Mouse (Mus musculus) monocyte, adult 5-6 weeks (primary cell): ENCODE results near the gene Cap2. TPM values are rescaled to one million over a fixed set of nuclear protein-coding genes. Genes with fewer than 3 reads are reported as not detected.

Source experiments
- ATAC-seq: fragments of 153-309, 156-312 bp; replicated peaks from 2 replicates; pipeline ENCODE4 v1.8.0; 2017; ENCODE audit warnings: mild to moderate bottlenecking; ENCODE audit not compliant: low TSS enrichment, insufficient number of reproducible peaks, severe bottlenecking, poor library complexity, low FRiP score
- total RNA-seq: library from RNA; stranded (forward); fragments of 200-1000, 200-491, 200-594 nt; gene quantifications from 3 replicates; pipeline ENCODE4 v1.2.3, GENCODE M21; 2017

The Cap2 gene
- 1.1 TPM in 1 of 3 replicates, not detected in the others for total RNA-seq

DNA sequence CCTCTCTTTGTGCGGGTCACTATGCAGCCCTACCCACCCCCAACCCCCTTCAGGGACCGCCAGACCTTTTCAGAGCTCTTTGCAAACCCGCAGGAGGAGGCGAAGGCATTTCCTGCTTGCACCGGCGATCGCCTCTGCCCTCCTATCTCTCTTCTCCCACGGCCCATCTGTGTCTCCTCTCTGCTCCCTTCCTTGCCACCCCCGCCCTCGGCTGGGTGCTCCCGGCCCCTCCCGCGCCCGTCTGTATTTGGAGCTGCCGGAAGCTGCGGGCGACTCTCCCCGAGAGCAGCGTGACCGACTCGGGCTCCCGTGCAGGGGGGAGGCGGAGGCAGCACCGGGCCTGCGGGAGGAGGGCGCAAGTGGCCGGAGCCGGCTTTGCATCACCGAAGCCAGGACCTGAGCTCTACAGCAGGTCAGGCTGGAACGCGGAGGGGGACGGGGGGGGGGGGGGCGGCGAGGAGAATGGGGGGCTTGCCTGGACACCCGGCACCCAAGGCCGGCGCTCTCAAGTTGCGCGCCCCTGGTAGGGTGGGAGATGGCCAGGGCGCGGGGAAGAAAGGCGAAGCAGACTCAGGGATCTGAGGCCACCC is at the start of gene Cap2:
TSS of gene Cap2 (plus strand) at position 49 of the 590 bp plus-strand sequence.
- no peak for ATAC-seq

DNA sequence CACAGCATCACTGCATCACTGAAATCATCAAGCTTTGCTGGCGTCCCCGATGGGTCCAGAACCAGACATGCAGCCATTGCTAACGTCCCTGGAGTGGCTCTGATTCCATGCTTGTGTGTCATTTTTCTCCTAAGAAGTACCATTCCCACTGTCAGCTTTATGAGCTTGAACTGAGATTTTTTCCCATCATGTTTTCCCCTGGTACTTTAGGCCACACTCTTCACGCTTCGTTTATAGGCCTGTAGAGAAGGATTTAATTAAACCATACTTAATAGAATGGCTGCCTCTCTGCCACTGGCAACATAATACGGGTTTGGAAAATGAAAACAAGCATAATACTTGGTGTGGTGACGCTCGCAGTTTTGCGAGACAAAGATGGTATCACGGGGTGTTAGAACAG is 42.1 kb upstream of the Cap2 start:
- no peak for ATAC-seq

DNA sequence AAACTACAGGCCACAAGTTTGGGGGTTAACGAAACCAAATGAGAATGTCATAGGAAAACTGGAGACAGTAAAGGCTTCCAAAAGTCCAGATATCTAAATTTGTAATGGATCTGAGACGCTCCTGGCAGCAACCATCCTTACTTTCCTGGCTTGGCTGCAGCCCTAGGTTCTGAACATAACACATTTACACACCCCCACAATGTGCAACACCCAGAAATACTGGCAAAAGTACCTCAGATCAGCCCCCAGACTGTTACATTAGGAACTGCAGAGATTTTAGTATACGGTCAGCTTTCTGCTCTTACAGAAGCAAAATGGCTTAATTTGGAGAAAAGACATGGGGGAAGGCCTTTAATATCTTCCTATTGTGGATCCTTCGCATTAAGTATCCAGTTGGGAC is 39.4 kb upstream of the Cap2 start:
- no peak for ATAC-seq

DNA sequence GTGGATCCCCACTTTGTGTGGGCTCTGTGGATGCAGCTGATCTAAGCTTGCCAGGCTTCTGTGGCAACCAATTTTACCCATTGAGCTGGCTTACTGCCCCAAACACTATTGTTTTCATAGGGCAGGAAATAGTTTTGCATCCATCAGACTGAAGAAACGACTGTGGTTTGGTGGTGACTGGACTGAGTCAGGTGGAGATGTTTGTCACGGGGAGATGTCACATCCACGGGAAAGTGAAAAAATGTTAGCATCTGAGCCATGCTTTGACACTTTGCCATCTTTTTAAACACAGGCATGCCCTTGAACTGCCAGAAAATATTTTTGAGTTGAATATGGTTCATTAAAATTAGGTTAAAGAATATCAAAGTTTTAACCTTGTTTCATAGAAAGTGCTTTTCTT is 37.9 kb upstream of the Cap2 start:
- no peak for ATAC-seq

DNA sequence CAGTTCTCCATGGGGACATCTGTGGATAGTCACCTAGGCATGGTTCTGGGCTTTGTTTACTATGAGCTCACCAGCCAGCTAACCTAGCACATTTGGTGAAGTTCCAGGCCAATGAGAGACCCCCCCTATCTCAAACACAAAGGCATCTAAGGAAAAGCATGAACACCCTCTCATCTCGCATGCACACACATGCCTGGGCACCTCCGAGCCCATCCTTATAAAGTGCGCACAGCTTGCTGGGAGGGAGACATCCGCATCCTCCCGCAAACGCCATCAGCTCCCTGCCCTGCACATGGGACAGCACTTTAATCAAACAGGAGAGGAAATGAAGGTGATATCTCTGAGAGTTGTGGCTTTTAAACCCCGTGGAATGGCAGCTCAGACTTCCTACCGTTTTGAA is 33.4 kb upstream of the Cap2 start:
- ATAC-seq, result no peak

DNA sequence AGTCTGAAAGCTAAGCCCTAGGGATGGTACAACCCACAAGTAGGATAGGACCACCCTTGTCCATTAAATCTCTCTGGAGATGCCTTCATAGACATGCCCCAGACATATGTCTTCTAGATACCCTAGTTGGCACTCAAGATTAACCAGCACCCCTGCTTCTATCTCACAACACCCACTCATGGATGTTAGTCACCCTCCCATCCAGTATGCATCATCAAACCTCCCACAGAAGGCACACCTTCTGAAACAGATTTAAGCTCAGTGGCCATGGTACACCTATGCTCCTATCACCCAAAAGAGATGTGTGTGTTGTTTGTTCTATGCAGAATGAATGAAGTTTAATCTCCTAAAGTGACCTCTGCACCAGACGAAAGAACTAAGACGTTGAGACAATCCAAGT is 32.1 kb upstream of the Cap2 start:
- no peak for ATAC-seq

DNA sequence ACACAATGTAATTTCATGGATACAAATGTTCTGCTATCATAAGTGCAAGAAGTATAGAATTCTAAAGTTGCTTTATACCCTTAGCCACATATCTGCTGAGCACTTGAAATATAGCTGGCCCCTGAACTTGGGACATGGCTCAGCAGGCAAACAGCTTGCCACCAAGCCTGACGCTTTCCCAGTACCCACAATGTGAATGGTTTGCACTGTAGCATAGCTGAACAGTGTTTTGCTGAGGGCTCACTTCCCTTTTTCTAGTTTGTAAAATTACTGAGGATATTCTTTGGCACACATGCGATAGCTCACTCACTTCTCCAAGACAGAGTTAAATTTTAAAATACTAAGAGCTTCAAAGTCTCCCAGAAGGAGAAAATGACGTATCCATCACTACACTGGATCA is 20.4 kb upstream of the Cap2 start:
- no peak for ATAC-seq

DNA sequence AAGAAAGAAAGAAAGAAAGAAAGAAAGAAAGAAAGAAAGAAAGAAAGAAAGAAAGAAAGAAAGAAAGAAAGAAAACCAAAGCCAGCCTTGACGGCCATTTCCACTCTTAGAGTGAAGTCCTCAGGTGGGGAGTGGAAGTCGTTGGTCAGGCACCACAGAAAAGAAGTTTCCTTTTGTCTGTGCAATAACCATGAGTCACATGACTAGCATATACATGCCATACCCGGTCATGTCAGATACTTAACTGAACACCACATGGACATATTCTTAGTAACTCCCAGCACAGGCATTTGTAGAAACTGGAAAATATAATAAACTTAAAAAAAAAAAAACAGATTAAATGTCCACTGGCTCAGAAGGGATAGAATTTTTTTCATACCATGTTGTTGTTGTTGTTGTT is 16.0 kb upstream of the Cap2 start:
- ATAC-seq, result no peak

DNA sequence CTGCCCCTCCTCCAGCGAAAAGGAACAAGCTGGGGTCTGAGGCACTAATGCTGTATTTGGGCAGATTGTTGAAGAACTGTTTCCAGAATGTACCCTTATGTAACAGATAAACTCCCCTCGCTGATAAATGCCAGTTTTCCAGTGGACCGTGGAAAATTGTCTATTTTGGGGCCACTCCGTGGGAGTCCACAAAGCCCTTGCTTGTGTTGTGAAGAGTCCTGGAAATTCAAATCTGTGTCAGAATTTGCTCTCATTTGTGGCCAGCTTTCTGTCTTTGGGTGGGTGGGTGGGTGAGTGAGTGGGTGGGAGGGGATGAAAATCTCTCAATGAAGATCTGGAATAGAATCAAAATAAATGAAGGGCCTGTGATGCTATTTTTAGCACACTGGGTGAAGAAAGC is 13.5 kb upstream of the Cap2 start:
- ATAC-seq, result no peak

DNA sequence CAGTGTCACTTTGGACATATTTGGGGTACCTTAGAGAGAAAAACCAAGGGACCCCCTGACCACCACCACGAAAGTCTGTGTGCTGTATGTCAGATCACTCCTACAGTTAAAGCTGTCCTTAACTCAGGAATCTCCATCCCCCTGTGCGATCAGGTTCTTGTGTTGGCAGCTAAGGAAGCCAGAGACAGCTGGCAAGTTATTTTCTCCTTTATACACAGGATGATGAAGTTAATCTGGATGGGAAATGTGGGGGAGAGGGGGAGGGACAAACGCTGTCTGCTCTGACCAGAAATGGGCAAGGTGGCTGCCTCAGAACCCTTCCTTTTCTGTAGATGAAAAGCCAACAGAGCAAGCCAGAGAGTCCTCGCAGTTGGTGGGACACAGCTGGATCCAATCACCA is 11.0 kb upstream of the Cap2 start:
- no peak for ATAC-seq

DNA sequence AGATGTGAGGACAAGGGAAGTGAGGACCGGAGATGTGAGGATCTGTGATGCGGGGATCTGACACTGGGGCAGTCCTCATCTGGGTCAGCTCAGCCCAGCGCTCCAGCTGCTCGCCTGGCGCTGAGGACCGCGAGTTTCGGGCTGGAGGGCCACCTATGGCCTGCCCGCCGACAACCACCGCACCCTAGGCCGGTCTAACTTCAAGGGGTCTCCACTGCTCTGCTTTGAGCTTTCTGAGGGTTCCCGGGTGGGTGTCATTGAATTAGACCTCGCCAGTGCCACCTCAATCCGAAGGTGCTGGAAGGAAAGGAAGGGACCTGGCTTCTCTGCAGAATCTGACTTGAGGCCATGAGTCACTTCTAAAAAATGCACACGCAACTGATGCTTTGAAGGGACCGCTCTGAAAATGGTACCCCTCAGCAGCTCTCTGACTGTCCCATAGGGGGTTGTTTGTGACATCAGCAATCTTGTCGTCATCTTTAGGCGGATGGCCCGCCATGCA is 793 bp downstream of the Cap2 start:
- ATAC-seq, result no peak

DNA sequence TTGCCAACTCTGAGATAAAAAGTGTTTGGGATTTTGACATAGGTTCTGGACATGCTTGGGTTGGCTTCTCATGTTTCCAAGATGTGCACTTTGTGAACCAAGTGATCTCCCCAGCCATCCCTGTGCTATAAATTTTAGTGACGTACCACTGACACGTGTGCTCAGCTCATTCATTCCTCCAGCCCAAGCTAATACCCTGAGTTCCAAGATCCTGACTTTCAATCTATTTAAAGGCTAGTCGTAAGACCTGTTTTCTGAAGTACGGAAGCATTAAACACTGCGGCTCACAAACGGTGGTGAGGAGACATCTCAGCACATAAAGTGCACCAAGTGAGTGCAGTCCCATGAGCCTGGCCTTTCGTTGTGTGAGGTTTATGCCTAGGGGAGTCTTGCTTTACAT is 6.3 kb downstream of the Cap2 start:
- no peak for ATAC-seq

DNA sequence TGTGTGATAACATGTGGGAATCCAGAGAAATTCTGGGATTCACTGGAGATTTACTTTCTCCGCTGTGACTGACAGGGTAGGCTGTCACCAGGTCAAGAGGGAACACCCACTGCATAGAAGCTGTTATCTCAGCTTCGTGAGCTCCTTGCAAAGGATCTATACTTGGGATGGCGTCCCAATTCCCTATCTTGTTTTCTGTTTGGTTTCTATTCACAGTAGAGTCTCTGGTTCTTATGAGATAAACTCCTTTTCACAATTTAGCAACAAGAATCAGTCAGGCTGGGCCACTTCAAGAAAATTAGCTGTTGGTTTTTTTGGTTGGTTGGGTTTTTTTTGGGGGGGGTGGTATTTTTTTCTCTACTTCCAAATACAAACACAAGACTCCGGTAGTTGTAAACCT is 7.2 kb downstream of the Cap2 start:
- ATAC-seq, result no peak

DNA sequence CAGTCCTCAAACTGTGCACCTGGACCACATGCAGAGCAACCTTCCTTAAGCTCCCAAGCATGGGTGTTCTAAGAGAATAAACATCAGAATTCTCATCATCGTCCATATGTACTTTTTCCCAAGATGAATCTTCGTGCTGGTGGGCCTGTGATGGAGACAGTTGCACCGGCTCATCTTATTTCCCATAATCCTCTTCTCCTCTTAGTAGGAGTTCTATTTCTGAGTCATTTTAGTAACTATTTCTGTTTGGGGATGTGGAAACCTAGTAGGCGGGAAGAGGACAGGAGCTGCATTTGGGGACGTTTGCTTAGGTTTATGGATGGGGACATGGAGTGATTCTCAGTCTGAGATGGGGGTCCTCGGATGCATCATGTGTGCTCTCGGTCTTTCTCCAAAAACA is 8.8 kb downstream of the Cap2 start:
- no peak for ATAC-seq

DNA sequence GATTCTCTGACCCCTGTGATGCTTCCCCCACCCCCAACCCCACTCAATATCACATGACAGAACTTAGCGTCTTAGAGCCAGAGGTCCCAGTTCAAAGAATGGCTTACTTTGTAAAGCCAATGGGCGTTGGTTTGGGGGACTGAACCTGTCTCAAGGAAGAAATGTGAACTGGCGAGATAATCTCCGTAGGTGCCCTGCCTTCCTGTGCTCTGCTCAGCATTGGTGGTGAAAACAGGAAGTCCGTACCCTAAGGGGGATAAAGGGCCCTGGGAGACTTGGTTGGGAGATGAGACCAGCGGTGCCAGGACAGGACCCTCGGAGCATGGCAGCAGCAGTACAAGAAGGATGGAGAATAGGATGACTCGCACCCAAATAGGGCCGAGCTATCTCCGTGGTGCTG is 12.8 kb downstream of the Cap2 start:
- no peak for ATAC-seq

DNA sequence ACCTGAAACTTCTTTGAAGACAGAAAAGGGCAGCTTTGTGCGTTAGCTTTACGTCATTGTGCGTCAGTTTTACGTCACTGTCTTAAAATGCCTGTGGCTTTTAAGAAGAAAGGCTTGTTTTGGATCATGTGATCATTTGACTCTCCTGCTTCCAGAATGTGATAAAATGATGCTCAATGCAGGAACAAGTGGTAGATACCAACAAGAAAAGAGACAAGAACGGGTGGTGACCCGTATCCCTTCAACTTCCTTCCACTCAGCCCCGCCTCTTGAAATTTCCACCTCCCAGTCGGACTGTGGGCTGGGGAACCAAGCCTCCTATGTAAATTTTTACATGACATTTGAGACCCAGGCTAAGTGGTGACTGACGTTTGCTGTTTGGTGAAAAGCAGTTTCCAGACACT is 13.5 kb downstream of the Cap2 start:
- no peak for ATAC-seq

DNA sequence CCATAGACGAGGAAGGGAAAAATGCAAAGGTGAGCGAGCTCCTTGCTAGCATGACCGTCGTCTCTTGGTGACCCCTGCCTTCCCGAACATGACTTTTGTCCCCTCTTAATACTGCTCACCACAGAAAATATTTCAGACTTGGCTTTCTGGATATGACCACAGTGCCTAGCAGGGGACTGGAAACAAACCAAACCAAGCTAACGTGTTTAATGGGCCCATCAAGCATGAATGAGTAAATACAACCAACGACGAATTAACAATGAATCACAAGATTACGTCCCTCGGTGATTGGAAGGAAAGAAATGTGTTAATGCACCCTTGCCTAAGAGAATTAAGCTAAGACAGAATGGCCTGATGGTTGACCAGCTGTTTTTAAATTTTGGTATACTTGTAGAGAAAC is 13.9 kb downstream of the Cap2 start:
- ATAC-seq, result no peak

DNA sequence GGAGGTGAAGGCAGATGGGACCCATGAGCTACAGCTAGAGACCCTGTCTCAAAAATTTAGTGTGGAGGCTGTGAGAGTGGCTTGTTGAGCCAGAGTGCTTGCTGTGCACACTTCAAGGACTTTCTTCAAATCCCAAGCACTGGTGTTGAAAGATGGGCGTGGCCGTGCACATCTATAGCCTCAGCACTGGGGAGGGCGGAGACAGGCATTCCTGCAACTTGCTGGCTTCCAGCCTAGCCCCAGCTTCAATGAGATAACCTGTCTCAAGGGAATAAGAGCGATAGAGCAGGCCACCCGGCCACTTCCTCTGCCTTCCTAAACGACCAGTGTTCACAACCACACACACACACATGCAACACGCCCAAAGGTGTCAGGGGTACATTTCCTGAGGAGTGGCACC is 14.5 kb downstream of the Cap2 start:
- no peak for ATAC-seq

DNA sequence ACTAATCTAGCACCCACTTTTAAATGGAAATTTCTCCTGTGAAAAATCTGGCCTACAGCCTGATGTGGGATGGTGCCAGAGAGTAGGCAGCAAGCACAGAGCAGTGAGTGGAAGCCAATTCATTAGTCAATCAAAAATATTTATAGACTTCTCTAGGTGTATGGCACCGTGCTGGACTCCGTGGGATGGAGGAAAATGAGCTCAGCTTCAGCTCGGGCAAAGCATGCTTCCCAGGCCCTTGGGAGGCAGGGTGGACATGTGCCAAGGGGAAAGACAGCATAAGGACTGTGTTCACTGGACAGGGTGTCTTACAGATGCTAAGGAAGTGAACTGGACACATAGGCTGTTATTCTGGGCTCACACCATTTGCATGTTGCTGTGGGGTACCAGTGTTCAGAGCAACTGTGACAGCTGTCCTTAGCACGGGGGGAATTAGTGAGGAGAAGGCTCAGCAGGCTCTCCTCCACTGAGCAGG is 15.6 kb downstream of the Cap2 start:
- no peak for ATAC-seq

DNA sequence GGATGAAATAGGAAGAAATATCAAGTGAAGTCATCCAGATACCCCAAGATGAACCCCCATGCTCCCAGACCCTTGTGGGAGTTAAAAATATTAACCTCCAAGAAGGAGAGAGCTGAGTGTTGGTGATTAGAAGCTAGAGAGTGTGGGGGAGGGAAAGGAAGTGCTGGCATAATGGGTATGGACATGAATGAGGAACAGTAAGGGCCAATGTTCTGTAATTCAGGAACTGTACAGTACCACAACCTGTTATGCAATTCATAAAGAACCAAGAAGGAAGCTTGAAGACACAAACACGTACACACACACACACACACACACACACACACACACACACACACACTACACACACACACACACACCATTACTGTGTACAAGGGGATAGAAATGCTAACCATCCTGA is 19.8 kb downstream of the Cap2 start:
- no peak for ATAC-seq

DNA sequence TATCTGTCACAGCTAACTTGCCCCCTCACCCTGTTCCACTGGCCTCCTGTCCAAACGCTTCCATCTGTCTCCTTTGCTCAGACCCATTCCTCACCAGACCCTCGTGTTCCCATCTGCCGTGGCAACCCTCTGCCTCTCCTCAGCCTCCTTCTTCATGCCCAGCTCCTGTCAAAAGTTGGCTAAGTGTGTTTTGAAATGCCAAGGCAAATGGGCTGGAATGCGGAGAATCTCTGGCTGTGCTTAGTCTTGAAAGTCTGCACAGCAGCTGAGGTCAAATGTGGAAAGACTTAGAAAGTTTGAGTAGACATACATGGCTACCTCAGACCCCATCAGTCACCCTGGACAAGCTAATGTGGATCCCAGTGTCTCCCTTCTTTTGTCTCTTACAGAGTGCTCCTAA is 21.1 kb downstream of the Cap2 start:
- no peak for ATAC-seq
